Mouse (Mus musculus): ENCODE data around the gene Ccdc102a.

The Ccdc102a gene

DNA sequence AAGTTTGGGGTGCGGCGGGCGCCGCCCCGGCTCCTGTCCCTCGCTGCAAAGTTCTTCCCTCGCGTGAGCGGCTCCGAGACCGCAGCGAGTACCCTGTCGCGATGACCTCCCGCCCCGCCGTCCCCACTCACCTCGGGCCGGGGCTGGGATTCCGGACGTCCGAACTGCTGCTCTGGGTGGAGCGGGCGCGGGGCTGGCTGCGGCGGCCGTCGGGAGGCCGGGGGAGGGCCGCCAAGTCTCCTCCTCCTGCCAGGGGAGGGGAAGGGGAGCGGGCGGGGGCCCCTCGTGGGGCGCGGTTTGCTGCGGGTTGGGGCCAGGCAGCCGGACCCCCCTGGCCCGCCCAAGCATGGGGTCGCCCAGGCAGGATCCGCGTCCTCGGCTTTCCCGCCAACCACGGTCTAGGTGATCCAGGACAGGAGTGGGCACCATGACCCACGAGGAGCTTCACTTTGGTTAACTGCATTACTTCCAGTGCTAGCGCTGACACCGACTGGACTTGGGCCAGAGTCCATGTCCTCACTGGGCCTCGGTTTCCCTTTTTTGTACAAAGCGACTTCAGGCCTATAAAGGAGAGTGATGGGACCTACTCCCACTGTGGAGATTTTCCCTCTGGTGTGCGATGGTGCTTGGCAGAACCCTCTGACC lies at the start of gene Ccdc102a:
Ccdc102a (minus strand) TSS at position 248 of the 645 bp plus-strand sequence.
- Histone ChIP-seq H3K9me3 (ENCODE audit: low read length) (no peaks in the 10 kb centered on the region), H3K27me3 (ENCODE audit: insufficient read depth, low read length) (peaks cover 31% of the 10 kb centered on the region), H3K4me1 (replicated peaks; ENCODE audit: low read depth, low read length) (peaks cover 80% of the 10 kb centered on the region), H3K4me3 (replicated peaks; ENCODE audit: low read length) (peak within 1 kb of the TSS; percentile 95), H3K36me3 (ENCODE audit: insufficient read depth, low read length) (no peaks in the 10 kb centered on the region)
- TF ChIP-seq CTCF (conservative IDR thresholded peaks at IDR 0.05; ENCODE audit: low read length) (no peak), NANOG (IDR thresholded peaks at IDR 0.05; ENCODE audit: borderline replicate concordance, low read length) (no peak), POU5F1 (IDR thresholded peaks at IDR 0.05; ENCODE audit: borderline replicate concordance, low read length) (no peak)

DNA sequence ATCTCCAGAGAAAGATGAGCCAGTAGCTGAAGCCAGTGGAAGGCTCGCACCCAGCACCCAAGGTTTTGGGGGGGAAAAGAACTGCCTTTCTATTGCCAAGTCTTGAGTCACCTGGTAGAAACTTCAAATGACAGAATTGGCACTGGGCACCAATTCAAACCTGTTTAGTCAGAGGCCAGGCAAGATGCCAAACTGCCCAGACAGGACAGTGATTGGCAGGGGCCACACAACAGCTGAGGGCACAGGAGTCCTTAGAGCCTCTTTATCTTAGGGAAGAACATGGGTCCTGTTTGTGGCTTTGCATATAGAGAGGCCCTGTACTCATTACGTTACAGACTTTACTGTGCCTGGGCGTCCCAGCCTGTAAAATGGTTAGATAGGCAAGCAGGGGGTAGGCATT lies 49.7 kb upstream of the Ccdc102a start:
- Histone ChIP-seq H3K4me1 (replicated peaks; ENCODE audit: low read depth, low read length) (no peaks in the 10 kb centered on the region), H3K36me3 (ENCODE audit: insufficient read depth, low read length) (no peaks in the 10 kb centered on the region), H3K4me3 (replicated peaks; ENCODE audit: low read length) (no peak overlapping the region), H3K27me3 (ENCODE audit: insufficient read depth, low read length) (0 out of 2 replicates have a peak, but pooled peaks cover 5% of the 10 kb centered on the region), H3K9me3 (ENCODE audit: low read length) (no peaks in the 10 kb centered on the region)
- TF ChIP-seq CTCF (conservative IDR thresholded peaks at IDR 0.05; ENCODE audit: low read length), result no peak
- TF ChIP-seq NANOG (IDR thresholded peaks at IDR 0.05; ENCODE audit: borderline replicate concordance, low read length), result no peak
- TF ChIP-seq POU5F1 (IDR thresholded peaks at IDR 0.05; ENCODE audit: borderline replicate concordance, low read length), result no peak

DNA sequence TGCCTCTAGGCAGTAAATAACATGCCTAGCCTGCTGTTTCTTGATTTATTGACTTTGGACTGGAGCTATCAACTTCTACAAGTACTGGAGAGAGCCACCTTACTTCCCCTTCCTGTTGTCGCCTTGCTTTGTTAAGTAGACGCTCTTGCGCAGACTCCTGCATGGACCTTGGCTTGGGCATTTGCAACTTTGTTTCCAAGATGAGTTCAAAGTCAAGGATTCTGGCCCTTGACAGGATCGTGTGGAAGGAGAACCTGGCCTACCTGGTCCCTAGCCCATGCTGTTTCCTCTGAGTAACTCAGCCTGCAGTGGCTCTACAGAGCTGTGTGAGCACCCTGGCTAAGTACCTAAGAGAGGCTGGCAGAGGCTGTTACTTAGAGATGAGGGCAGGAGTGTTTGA lies 49.2 kb upstream of the Ccdc102a start:
- H3K27me3 ChIP-seq (ENCODE audit: insufficient read depth, low read length), result 0 out of 2 replicates have a peak, but pooled peaks cover 5% of the 10 kb centered on the region
- no peaks in the 10 kb centered on the region for H3K36me3 ChIP-seq (ENCODE audit: insufficient read depth, low read length)
- no peak overlapping the region for H3K4me3 ChIP-seq (replicated peaks; ENCODE audit: low read length)
- H3K9me3 ChIP-seq (ENCODE audit: low read length), result no peaks in the 10 kb centered on the region
- TF ChIP-seq CTCF (conservative IDR thresholded peaks at IDR 0.05; ENCODE audit: low read length) (no peak), POU5F1 (IDR thresholded peaks at IDR 0.05; ENCODE audit: borderline replicate concordance, low read length) (no peak), NANOG (IDR thresholded peaks at IDR 0.05; ENCODE audit: borderline replicate concordance, low read length) (no peak)
- H3K4me1 ChIP-seq (replicated peaks; ENCODE audit: low read depth, low read length), result no peaks in the 10 kb centered on the region

DNA sequence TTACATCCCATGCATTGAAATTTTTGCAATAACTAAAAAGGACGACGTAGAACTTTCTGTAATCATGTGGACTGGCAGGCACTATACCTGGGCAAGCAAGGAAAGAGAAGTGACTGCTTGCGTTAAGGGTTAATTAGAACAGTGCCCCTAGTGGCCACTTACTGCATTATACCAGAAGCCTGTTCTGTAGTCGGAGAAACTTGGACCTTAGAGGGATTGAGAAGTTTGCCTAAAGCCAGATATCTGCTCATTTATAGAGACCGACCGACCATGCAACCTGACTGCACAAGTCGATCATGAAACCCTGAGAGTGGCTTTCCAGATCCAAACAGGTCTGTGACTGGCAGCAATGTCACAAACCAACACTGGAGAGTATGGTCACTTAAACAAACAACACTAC lies 48.7 kb upstream of the Ccdc102a start:
- Histone ChIP-seq H3K9me3 (ENCODE audit: low read length) (no peaks in the 10 kb centered on the region), H3K27me3 (ENCODE audit: insufficient read depth, low read length) (0 out of 2 replicates have a peak, but pooled peaks cover 2% of the 10 kb centered on the region)

DNA sequence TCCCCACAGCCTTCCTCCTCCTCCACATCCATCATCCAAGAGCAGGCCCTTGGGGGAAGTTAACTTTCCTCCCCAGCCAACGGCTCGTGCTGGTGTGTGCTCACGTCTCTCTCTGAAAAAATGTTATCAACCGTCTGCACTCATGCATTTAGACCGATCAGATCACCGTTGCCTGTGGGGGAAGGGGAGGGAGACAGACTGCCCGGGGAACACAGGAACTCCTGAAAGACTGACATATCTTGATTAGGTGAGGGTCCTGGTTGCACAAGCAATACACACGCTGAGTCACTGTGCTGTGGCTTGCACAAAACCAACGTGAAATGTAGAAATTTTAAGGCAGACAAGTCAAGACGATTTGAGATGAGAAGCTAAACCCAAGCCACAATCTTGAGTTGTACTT lies 46.9 kb upstream of the Ccdc102a start:
- peaks cover 3% of the 10 kb centered on the region; the same call in 1 of the 2 replicates for H3K27me3 ChIP-seq (ENCODE audit: insufficient read depth, low read length)
- H3K4me3 ChIP-seq (replicated peaks; ENCODE audit: low read length), result no peak overlapping the region
- no peaks in the 10 kb centered on the region for H3K4me1 ChIP-seq (replicated peaks; ENCODE audit: low read depth, low read length)
- no peaks in the 10 kb centered on the region for H3K9me3 ChIP-seq (ENCODE audit: low read length)
- no peaks in the 10 kb centered on the region for H3K36me3 ChIP-seq (ENCODE audit: insufficient read depth, low read length)
- TF ChIP-seq POU5F1 (IDR thresholded peaks at IDR 0.05; ENCODE audit: borderline replicate concordance, low read length) (no peak), CTCF (conservative IDR thresholded peaks at IDR 0.05; ENCODE audit: low read length) (no peak), NANOG (IDR thresholded peaks at IDR 0.05; ENCODE audit: borderline replicate concordance, low read length) (no peak)

More for the DNA sequence above, 48.7 kb upstream of the Ccdc102a start:
- Histone ChIP-seq H3K4me3 (replicated peaks; ENCODE audit: low read length) (no peak overlapping the region), H3K4me1 (replicated peaks; ENCODE audit: low read depth, low read length) (no peaks in the 10 kb centered on the region), H3K36me3 (ENCODE audit: insufficient read depth, low read length) (no peaks in the 10 kb centered on the region)
- TF ChIP-seq NANOG (IDR thresholded peaks at IDR 0.05; ENCODE audit: borderline replicate concordance, low read length), result no peak
- peak; percentile 62 for TF ChIP-seq CTCF (conservative IDR thresholded peaks at IDR 0.05; ENCODE audit: low read length)
- TF ChIP-seq POU5F1 (IDR thresholded peaks at IDR 0.05; ENCODE audit: borderline replicate concordance, low read length), result no peak

DNA sequence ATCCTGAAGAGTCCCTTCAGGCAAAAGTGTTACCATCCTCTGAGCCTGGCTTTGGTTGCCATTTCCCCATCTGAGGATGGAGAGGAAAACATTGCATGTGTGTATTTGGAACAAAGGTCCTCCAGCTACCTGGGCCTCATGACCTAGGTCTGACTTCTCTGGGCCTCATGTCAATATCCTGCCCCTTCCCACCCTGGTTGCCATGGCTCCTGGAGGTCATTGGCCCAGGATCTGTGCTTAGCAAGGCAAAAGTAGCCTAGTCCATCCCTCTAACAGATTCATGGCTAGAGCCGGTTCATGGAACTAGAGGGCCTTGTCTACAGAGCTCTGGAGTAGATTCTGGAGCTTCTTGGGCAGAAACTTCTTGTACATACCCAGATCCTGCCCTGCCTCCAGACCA lies 44.3 kb upstream of the Ccdc102a start:
- TF ChIP-seq POU5F1 (IDR thresholded peaks at IDR 0.05; ENCODE audit: borderline replicate concordance, low read length) (no peak), CTCF (conservative IDR thresholded peaks at IDR 0.05; ENCODE audit: low read length) (no peak), NANOG (IDR thresholded peaks at IDR 0.05; ENCODE audit: borderline replicate concordance, low read length) (no peak)
- no peaks in the 10 kb centered on the region for H3K36me3 ChIP-seq (ENCODE audit: insufficient read depth, low read length)
- H3K27me3 ChIP-seq (ENCODE audit: insufficient read depth, low read length), result peaks cover 3% of the 10 kb centered on the region; the same call in 1 of the 2 replicates
- H3K9me3 ChIP-seq (ENCODE audit: low read length), result no peaks in the 10 kb centered on the region
- H3K4me1 ChIP-seq (replicated peaks; ENCODE audit: low read depth, low read length), result no peaks in the 10 kb centered on the region
- no peak overlapping the region for H3K4me3 ChIP-seq (replicated peaks; ENCODE audit: low read length)

DNA sequence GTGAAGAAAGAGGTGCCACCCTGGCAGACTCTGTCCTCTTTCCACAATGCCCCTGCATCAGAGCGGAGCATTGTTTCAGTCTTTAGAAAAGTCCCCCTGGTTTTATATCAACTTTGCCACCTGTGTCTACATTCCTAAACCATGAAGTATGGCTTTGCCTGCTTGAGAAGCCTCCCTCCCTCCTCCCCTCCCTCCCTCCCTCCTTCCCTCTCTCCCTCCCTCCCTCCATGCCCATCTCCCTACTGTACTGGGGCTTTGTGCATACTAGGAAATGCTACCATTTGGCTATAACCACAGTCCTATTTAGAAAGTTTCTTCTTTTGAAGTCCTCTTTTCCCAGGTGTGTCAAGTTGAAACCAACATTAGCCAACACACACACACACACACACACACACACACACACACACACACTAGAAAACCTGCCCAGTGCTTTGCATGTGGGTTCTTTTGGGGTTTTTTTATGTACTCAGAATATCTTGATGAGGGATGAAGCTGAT lies 38.2 kb upstream of the Ccdc102a start:
- Histone ChIP-seq H3K36me3 (ENCODE audit: insufficient read depth, low read length) (no peaks in the 10 kb centered on the region), H3K9me3 (ENCODE audit: low read length) (no peaks in the 10 kb centered on the region), H3K4me3 (replicated peaks; ENCODE audit: low read length) (no peak overlapping the region), H3K27me3 (ENCODE audit: insufficient read depth, low read length) (peaks cover 3% of the 10 kb centered on the region; the same call in 1 of the 2 replicates), H3K4me1 (replicated peaks; ENCODE audit: low read depth, low read length) (0 out of 2 replicates have a peak, but pooled peaks cover 4% of the 10 kb centered on the region)
- TF ChIP-seq NANOG (IDR thresholded peaks at IDR 0.05; ENCODE audit: borderline replicate concordance, low read length) (no peak), CTCF (conservative IDR thresholded peaks at IDR 0.05; ENCODE audit: low read length) (no peak), POU5F1 (IDR thresholded peaks at IDR 0.05; ENCODE audit: borderline replicate concordance, low read length) (no peak)

DNA sequence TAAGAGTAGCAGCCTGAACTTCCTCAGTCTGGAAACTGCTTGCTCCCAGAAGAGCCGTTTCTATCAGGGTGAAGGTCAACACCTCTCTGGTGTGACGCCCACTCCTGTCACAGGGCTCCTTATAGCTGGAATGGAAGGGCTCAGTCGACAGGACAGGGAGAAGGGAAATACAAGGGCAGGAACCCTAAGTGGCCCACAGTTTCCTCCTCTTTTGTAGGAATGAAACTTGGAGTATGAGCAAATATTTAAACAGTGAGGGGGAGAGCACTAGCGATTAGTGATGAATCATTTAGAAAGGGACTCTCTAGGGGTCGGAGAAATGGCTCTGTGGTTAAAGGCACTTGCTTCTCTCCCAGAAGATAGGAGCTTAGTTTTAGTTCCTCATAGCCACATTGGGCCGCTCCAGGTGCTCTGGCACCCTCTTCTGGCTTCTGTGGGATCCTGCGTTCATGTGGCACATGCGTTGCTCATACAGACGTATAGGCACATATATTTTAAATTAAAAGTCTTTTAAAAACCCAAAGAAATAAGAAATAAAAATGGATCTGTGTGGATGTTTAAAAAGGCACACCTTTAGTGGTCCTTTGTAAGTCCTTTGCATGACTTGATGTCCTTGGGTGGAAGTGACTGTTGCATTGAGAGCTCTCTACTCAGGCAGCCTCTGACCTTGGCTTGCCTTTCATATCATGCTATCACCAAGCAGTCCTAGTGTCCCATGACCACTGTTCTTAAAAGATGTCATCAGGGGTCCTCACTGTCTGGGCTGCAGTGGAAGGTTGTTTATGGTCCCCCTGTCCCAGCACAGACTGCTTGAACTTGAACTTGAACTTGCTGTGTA lies 37.2 kb upstream of the Ccdc102a start:
- Histone ChIP-seq H3K4me3 (replicated peaks; ENCODE audit: low read length) (no peak overlapping the region), H3K4me1 (replicated peaks; ENCODE audit: low read depth, low read length) (0 out of 2 replicates have a peak, but pooled peaks cover 4% of the 10 kb centered on the region), H3K9me3 (ENCODE audit: low read length) (no peaks in the 10 kb centered on the region), H3K36me3 (ENCODE audit: insufficient read depth, low read length) (no peaks in the 10 kb centered on the region), H3K27me3 (ENCODE audit: insufficient read depth, low read length) (peaks cover 1% of the 10 kb centered on the region; the same call in 1 of the 2 replicates)
- peak; percentile 60 for TF ChIP-seq CTCF (conservative IDR thresholded peaks at IDR 0.05; ENCODE audit: low read length)
- TF ChIP-seq POU5F1 (IDR thresholded peaks at IDR 0.05; ENCODE audit: borderline replicate concordance, low read length), result no peak
